15 mouse cellular contexts compared by ENCODE assay signal in genomic region chr9:99661606-99662166, GRCm38 (mm10). TPM values are rescaled to one million over a fixed set of nuclear protein-coding genes. Genes with fewer than 3 reads are reported as not detected.
DNase-seq lines count a peak whose midpoint lies in the region; ATAC-seq lines count a peak whose summit lies in the region.
"Had no signal": no experiment of that assay in that cellular context is flagged by ENCODE, and none has a peak within 500 bp of the region (broad histone marks: within the 10 kb centered on the region; RNA-seq: fewer than 3 reads in every experiment).

No protein-coding gene starts in this region.

- no peaks in the 10 kb centered on the region for H3K9me3 ChIP-seq in heart, embryonic 12.5 days (replicated peaks)
- H3K9me3 ChIP-seq in midbrain, embryonic 14.5 days (ENCODE audit: control insufficient read depth, low read length), result no peaks in the 10 kb centered on the region
- no peaks in the 10 kb centered on the region for H3K9me3 ChIP-seq in midbrain, embryonic 11.5 days (ENCODE audit: control insufficient read depth, low read length)
- H3K9me3 ChIP-seq in neural tube, embryonic 15.5 days (replicated peaks), result no peaks in the 10 kb centered on the region
- H3K9me3 ChIP-seq: forebrain, embryonic 10.5 days; liver, embryonic 12.5 days had no signal

- peaks cover 61% of the 10 kb centered on the region for H3K36me3 ChIP-seq in heart, embryonic 12.5 days
- H3K36me3 ChIP-seq in midbrain, embryonic 14.5 days (ENCODE audit: control insufficient read depth, insufficient read depth, low read length), result peaks cover 5% of the 10 kb centered on the region; the same call in 1 of the 2 replicates
- H3K36me3 ChIP-seq in midbrain, embryonic 11.5 days (ENCODE audit: control insufficient read depth, insufficient read depth, low read length), result peaks cover 6% of the 10 kb centered on the region; the same call in 1 of the 2 replicates
- H3K36me3 ChIP-seq in neural tube, embryonic 15.5 days, result no peaks in the 10 kb centered on the region
- H3K36me3 ChIP-seq: liver, embryonic 12.5 days had no signal

- no peak overlapping the region for H3K4me3 ChIP-seq in heart, embryonic 12.5 days
- H3K4me3 ChIP-seq in midbrain, embryonic 14.5 days (replicated peaks; ENCODE audit: low read depth, low read length), result no peak overlapping the region
- no peak overlapping the region for H3K4me3 ChIP-seq in midbrain, embryonic 11.5 days (ENCODE audit: low read depth, low read length)
- H3K4me3 ChIP-seq in neural tube, embryonic 15.5 days (replicated peaks), result no peak overlapping the region
- H3K4me3 ChIP-seq: forebrain, embryonic 10.5 days; heart, adult 2 months; liver, embryonic 12.5 days had no signal

- no peak overlapping the region for H3K9ac ChIP-seq in heart, embryonic 12.5 days
- no peak overlapping the region for H3K9ac ChIP-seq in midbrain, embryonic 14.5 days (replicated peaks; ENCODE audit: low read length)
- H3K9ac ChIP-seq in midbrain, embryonic 11.5 days (ENCODE audit: low read length), result no peak overlapping the region
- no peak overlapping the region for H3K9ac ChIP-seq in neural tube, embryonic 15.5 days (replicated peaks)
- H3K9ac ChIP-seq: liver, embryonic 12.5 days had no signal

- DNase-seq in heart, postnatal 4 days, result no peak
- no peak for DNase-seq in midbrain, embryonic 14.5 days
- DNase-seq in midbrain, embryonic 11.5 days (ENCODE audit: low spot score, missing footprints), result no peak
- peak; percentile 33 to 52 for DNase-seq in kidney, adult 8-10 months
- no peak for DNase-seq in thymus, postnatal 4 days

- H3K27me3 ChIP-seq in heart, embryonic 12.5 days (replicated peaks), result no peaks in the 10 kb centered on the region
- H3K27me3 ChIP-seq in midbrain, embryonic 14.5 days (ENCODE audit: control insufficient read depth, insufficient read depth, low read length), result no peaks in the 10 kb centered on the region
- no peaks in the 10 kb centered on the region for H3K27me3 ChIP-seq in midbrain, embryonic 11.5 days (ENCODE audit: control insufficient read depth, insufficient read depth, low read length)
- no peaks in the 10 kb centered on the region for H3K27me3 ChIP-seq in neural tube, embryonic 15.5 days (replicated peaks)
- H3K27me3 ChIP-seq: liver, embryonic 12.5 days had no signal

- no peak for ATAC-seq in heart, embryonic 12.5 days (ENCODE audit: insufficient number of reproducible peaks, low FRiP score)
- no peak for ATAC-seq in midbrain, embryonic 14.5 days (ENCODE audit: low FRiP score, low TSS enrichment)
- no peak for ATAC-seq in midbrain, embryonic 11.5 days (ENCODE audit: low FRiP score)
- ATAC-seq in neural tube, embryonic 15.5 days (ENCODE audit: low FRiP score), result no peak
- ATAC-seq: liver, embryonic 12.5 days had no signal

- 0 out of 2 replicates have a peak, but pooled peaks cover 3% of the 10 kb centered on the region for H3K4me1 ChIP-seq in heart, embryonic 12.5 days (replicated peaks)
- H3K4me1 ChIP-seq in midbrain, embryonic 14.5 days (ENCODE audit: control insufficient read depth, insufficient read depth, low read length), result no peaks in the 10 kb centered on the region
- H3K4me1 ChIP-seq in midbrain, embryonic 11.5 days (ENCODE audit: control insufficient read depth, insufficient read depth, low read length), result no peaks in the 10 kb centered on the region
- peaks cover 7% of the 10 kb centered on the region; the same call in 1 of the 2 replicates for H3K4me1 ChIP-seq in neural tube, embryonic 15.5 days
- H3K4me1 ChIP-seq: forebrain, embryonic 10.5 days had no signal

- 72% methylated on average over 16 of the region's 16 CpGs for WGBS in heart, embryonic 12.5 days
- 77% methylated on average over 16 of the region's 16 CpGs for WGBS in midbrain, embryonic 14.5 days
- 83% methylated on average over 16 of the region's 16 CpGs for WGBS in midbrain, embryonic 11.5 days
- 78% methylated on average over 16 of the region's 16 CpGs for WGBS in neural tube, embryonic 15.5 days

- H3K27ac ChIP-seq in heart, embryonic 12.5 days (ENCODE audit: poor library complexity, severe bottlenecking), result peak overlapping the region; percentile 31
- H3K27ac ChIP-seq in midbrain, embryonic 14.5 days (replicated peaks; ENCODE audit: low read depth, low read length), result 0 out of 2 replicates have a peak overlapping the region, but pooled peaks have one; percentile 20
- no peak overlapping the region for H3K27ac ChIP-seq in midbrain, embryonic 11.5 days (ENCODE audit: low read depth, low read length)
- H3K27ac ChIP-seq in neural tube, embryonic 15.5 days (replicated peaks), result 0 out of 2 replicates have a peak overlapping the region, but pooled peaks have one; percentile 5
- H3K27ac ChIP-seq: forebrain, embryonic 10.5 days; heart, adult 2 months; hindbrain, postnatal 0 days; liver, embryonic 12.5 days had no signal

- no peak overlapping the region for H3K4me2 ChIP-seq in heart, embryonic 12.5 days
- no peak overlapping the region for H3K4me2 ChIP-seq in midbrain, embryonic 14.5 days (ENCODE audit: low read length)
- no peak overlapping the region for H3K4me2 ChIP-seq in midbrain, embryonic 11.5 days
- no peak overlapping the region; the same call in 1 of the 2 replicates for H3K4me2 ChIP-seq in neural tube, embryonic 15.5 days
- H3K4me2 ChIP-seq: liver, embryonic 12.5 days had no signal

RNA-seq across cellular contexts. Expression of gene Dzip1l, which starts 32.4 kb away (rescaled TPM):
- 20.5 and 23.4 TPM in 2 replicates for polyA plus RNA-seq in heart, embryonic 12.5 days (2016; fragmentation: Nextera tagmentation; extraction: Ambion mirVana)
- total RNA-seq in heart, postnatal 4 days (2021), result 10 to 100 TPM; 13.2 to 16.2 TPM
- 4.8 and 7.9 TPM in 2 replicates for polyA plus RNA-seq in midbrain, embryonic 14.5 days (2014; fragmentation: Nextera tagmentation; extraction: Ambion mirVana)
- polyA plus RNA-seq in midbrain, embryonic 11.5 days (2014; fragmentation: Nextera tagmentation; extraction: Ambion mirVana), result 12.6 and 13.0 TPM in 2 replicates
- 8.5 and 9.6 TPM in 2 replicates for polyA plus RNA-seq in neural tube, embryonic 15.5 days (2015; fragmentation: Nextera tagmentation; extraction: Ambion mirVana)

RNA-seq across cellular contexts. Expression of gene A4gnt, which starts 49.4 kb away (rescaled TPM):
- polyA plus RNA-seq in heart, embryonic 12.5 days (2016; fragmentation: Nextera tagmentation; extraction: Ambion mirVana), result not detected in 2 replicates
- total RNA-seq in heart, postnatal 4 days (2021), result not detected
- polyA plus RNA-seq in midbrain, embryonic 14.5 days (2014; fragmentation: Nextera tagmentation; extraction: Ambion mirVana), result not detected in 2 replicates
- polyA plus RNA-seq in midbrain, embryonic 11.5 days (2014; fragmentation: Nextera tagmentation; extraction: Ambion mirVana), result not detected in 2 replicates
- not detected in 2 replicates for polyA plus RNA-seq in neural tube, embryonic 15.5 days (2015; fragmentation: Nextera tagmentation; extraction: Ambion mirVana)
- total RNA-seq: gastrocnemius, adult 18-20 months; heart, adult 2 months; hindbrain, postnatal 0 days had no signal
- polyA plus RNA-seq: embryonic facial prominence, embryonic 11.5 days; forebrain, embryonic 10.5 days; heart, adult 2 months; hindbrain, postnatal 0 days; liver, embryonic 12.5 days; spleen, adult 2 months had no signal

RNA-seq across cellular contexts. Expression of gene Cldn18, which starts 55.4 kb away (rescaled TPM):
- polyA plus RNA-seq in heart, embryonic 12.5 days (2016; fragmentation: Nextera tagmentation; extraction: Ambion mirVana), result 0.17 TPM in 1 of 2 replicates, not detected in the other
- total RNA-seq in heart, postnatal 4 days (2021), result not detected
- not detected in 2 replicates for polyA plus RNA-seq in midbrain, embryonic 14.5 days (2014; fragmentation: Nextera tagmentation; extraction: Ambion mirVana)
- polyA plus RNA-seq in midbrain, embryonic 11.5 days (2014; fragmentation: Nextera tagmentation; extraction: Ambion mirVana), result not detected in 2 replicates
- polyA plus RNA-seq in neural tube, embryonic 15.5 days (2015; fragmentation: Nextera tagmentation; extraction: Ambion mirVana), result not detected in 2 replicates
- total RNA-seq: gastrocnemius, adult 18-20 months; heart, adult 2 months; hindbrain, postnatal 0 days; left cerebral cortex, postnatal 36 days had no signal
- polyA plus RNA-seq: embryonic facial prominence, embryonic 11.5 days; hindbrain, postnatal 0 days; liver, embryonic 12.5 days; spleen, adult 2 months had no signal

Comparison
In these comparisons a context has a peak if more than half of its experiments do, and no peak if none do; other contexts are left out.
1. DNase-seq: peak in kidney, adult 8-10 months (2 of 2); none in heart, postnatal 4 days (single experiment), midbrain, embryonic 14.5 days (single experiment), midbrain, embryonic 11.5 days (single experiment) and thymus, postnatal 4 days (single experiment).